Mouse (Mus musculus) spleen, postnatal 10 days (tissue): ENCODE data around the gene Mmp14.

Experiments used
- DNase-seq, 2 experiments: peaks; one replicate each; pipeline ENCODE4 v3.0.0; 2021 to 2022; ENCODE audit warnings: low spot score in 2 of 2

Gene Mmp14

DNA sequence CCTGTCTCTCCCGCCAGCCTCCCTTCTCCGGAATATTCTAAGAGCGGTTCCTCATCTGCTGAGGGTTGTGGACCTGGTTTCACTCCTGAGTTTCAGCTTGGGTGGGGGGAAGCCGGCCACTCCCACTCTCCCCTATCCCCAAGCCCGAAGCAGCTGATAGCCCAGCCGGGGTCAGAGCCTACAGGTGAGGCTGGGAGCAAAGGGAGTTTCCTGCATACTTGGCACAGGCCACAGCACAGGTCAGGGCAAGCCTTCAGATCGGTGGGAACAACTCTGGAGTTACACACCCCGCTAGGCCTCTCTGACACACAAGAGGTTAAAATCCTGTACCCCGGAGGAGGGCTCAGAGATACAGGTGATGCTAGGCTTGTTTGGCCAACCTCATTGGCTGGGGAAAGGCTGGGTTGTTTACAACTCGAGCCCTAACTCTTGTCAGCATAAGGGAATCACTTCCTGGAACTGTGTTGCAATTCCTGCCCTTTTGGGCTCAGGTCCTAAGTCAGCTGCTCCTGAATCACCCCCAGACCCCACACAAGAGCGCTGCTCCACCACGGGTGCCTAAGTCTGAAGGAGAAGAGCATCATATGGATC lies 2.6 kb downstream of the Mmp14 start:
- DNase-seq = no peak

DNA sequence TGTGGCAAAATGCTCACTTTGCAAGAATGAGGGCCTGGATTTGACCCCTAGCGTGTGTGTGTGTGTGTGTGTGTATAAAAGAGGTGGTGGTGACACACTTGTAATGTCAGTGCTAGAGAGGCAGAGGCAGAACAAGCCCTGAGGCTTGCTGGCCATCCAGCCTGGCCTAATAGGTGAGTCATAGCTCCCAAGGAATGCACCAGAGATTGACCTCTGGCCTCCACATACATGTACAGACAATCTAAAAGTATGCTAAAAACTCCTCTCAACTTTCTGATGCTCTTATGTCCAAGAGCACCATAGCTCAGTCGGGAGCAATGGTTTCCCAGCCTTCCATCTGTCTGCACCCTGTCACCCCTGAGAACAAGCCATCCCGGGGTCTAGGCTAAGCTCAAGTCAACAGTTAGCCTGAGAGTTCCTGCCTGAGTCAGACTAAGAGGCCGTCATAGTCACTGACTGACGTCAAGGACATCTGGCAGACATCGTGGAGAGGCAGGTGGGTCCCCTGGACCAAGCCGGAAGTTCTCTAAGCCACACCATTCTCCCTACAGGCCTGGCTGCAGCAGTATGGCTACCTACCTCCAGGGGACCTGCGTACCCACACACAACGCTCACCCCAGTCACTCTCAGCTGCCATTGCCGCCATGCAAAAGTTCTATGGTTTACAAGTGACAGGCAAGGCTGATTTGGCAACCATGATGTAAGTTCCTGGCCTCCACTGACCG lies 3.9 kb downstream of the Mmp14 start:
- no peak for DNase-seq

- no peak for DNase-seq
These were observed 7.7 kb downstream of the Mmp14 start for GRCm38 (mm10) chr14:54439155-54439554.

- no peak for DNase-seq
These were observed 8.2 kb downstream of the Mmp14 start for GRCm38 (mm10) chr14:54439610-54440009.

DNA sequence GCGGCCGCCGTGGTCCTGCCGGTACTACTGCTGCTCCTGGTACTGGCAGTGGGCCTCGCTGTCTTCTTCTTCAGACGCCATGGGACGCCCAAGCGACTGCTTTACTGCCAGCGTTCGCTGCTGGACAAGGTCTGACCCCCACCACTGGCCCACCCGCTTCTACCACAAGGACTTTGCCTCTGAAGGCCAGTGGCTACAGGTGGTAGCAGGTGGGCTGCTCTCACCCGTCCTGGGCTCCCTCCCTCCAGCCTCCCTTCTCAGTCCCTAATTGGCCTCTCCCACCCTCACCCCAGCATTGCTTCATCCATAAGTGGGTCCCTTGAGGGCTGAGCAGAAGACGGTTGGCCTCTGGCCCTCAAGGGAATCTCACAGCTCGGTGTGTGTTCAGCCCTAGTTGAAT lies 9.1 kb downstream of the Mmp14 start:
- no peak for DNase-seq

- DNase-seq = no peak
These were observed 10.0 kb downstream of the Mmp14 start for GRCm38 (mm10) chr14:54441365-54441764.

DNA sequence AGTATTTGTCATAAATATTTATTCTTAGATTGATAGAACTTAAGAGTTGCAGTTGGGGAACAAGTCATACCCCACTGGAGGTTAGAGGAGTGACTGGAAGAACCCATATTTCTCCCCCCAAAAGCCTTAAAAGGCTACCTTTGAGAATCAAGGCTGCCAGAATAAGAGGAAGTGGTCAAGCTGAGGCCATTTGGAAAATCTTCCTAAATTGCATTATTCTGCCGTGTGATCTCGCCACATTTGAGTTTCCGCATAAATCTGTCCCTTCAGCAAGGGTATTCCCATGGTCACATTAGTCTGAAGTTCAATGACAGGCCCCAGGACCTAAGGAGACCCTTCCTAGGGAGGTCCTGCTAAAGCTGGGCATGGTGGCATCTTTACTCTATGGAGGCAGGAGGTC lies 11.1 kb downstream of the Mmp14 start:
- DNase-seq = no peak

DNA sequence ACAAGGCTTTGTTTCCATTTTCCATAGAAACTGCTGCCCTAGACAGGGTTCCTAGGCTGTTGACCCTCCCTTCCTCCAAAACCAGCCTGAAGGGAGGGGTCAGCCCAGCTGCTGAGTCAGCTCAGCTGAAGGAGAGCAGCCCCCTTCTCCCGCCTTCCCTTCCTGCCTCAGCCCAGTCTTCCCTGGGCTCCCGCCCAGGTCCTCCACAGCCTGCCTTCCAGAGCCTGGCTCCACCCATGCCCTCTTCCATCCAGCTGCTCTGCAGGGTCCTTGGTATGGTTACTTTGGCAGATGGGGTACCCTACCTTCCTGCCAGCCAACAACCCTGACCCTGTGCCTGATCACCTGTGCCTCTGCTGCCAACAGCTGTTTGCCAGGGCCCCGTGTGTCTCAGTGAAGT lies 11.8 kb downstream of the Mmp14 start:
- no peak for DNase-seq

- no peak for DNase-seq
These were observed 12.6 kb downstream of the Mmp14 start for GRCm38 (mm10) chr14:54443712-54444618.

GRCm38 (mm10) chr14:54445476-54445875 lies 14.1 kb downstream of the Mmp14 start:
- DNase-seq = no peak

DNA sequence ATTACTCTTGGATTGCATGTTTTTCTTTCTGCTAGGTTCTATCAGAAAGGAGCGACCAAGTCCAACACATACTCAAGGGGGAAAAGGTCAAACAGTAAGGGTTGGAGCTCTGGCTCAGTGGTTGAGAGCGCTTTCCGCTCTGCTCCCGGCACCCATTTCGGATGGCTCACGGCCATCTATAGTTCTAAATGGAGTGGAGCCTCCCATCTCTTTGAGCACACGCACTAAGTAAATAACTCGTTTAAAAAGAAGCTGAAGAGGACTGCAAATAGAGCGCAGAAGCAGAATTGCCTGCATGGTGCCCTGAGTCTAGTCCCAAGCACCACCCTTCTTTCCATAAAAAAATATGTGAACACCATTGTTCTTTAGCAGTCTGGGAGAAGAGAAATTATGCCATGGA lies 22.2 kb downstream of the Mmp14 start:
- DNase-seq = no peak

DNA sequence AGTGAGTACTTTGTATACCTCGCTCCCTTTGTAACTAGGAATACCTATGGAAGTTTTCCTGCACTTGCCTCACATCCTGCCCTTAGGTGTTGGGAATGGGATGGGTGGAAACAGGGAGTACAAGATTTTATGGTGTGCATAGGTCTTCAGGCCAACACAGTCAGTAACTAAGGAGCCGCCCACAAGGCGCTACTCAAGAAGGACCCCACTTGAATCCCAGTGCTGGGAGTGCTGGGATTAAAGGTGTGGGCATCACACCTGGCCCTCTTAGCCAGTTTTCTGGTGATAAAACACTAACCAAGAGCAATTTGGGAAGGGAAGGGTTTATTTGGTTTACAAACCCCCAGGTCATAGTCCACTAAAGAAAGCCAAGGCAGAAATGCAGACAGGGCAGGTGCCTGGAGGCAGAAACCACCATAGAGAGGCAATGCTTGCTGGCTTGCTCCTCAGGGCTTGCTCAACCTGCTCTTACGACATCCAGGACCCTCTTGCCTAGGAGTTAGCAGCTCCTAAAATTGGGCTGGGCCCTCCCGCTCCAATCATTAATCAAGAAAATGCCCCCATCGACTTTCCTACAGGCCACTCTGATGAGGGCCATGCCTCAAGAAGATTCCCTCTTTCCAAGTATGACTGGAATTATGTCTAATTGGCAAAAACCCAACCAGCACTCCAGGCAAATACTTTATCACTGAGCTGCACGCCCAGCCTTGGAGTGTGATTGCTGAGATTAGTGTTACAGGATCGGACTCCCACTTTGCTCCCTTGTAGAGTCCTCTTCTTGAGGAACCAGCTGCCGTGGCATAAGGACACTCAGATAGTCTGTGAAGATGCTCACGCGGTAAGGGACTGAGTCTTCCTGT lies 23.5 kb downstream of the Mmp14 start:
- no peak for DNase-seq

- no peak for DNase-seq
These were observed 26.6 kb downstream of the Mmp14 start for GRCm38 (mm10) chr14:54457907-54458569.

GRCm38 (mm10) chr14:54462146-54462545 lies 30.7 kb downstream of the Mmp14 start:
- DNase-seq = no peak

DNA sequence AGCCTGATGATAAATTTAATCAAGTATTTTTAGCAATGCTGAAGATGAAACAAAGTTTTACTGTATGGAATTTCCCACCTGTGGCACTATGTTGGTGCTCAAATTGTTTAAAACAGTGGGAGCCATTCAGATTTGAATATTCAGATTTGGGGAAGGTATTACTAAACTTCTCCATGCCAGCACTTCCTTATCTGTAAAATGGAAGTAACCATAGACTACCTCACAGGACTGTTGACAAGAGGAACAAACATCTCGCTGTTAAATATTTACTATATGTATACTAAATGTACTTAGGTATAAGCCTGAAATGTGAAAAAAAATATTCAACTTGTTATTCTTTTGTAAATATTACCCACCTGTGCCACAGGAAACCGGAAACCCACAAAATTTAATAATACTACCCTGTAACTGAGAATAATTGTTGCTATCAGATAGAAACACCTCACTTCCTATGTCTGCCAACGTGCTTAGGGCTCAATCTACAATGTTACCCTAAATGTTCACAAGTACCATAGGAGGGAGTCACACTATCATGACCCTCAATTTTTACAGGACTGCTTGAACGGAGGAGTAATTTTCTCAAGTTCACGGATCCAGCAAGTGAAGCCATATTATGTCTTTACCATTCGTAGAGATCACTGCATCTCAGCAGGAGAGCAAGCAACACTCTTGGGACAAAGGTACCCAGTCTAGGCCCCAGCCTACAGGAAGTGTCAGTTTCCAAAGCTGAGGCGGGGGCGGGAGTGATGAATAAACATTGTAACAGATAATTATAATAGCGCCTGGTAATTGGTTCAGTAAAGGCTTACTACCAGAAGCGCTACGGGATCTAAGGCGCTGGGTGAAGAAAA lies 31.9 kb downstream of the Mmp14 start:
- no peak for DNase-seq

DNA sequence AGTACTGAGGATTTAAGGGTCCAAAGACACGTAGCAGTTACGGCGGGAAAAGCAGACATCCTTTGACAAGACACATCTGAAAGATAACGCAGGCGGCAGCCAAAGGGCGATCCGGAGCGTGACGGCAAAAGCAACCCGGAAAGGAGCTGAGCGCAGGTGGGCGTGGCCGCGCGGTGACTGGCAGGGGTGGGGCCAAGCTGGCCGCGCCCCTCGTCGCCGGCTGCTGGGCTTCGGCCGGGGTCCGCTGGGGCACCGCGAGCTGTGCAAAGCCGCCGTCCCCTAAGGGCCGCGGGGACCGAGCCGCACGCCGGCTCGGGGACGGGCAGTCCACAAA lies 32.5 kb downstream of the Mmp14 start, which contains the start of gene Lrp10:
Lrp10 (plus strand) TSS at position 179 of the 334 bp plus-strand sequence.
- peak; percentile 95 to 96 for DNase-seq

DNA sequence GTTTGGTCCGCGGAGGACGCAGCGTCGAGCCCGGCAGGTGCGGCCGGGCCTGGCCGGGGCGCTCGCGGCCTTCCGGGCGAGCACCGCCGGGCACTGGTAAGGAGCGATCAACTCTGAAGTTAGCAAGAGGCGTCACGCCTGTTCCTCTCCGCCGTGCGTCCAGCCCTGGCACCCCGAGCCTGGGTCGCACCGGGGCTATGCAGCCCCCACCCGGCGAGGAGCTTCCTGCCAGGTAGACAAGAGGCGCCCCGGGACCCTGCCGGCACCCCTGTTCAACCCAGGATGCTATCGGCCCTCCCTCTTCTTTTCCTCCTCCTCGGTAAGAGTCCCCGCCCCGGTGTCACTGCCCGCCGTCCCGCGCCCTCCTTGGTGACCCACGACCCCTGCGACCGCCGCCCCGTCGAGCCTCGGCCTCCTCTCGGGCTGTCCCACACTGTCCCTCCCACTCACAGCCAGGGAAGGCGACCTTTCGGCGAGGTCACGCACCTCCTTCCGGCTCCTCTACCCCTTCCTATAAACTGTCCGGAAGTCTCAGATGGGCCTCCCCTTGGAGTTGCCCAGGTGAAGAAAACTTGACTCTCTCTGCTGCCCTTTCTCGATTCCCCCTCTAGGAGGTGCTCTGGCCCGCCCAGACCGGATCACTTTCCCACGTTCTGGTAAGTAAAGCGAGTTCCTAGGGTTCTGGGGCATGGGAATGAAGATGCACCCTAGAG lies 33.0 kb downstream of the Mmp14 start:
- peak in 1 of 2 experiments; percentile 82 for DNase-seq

DNA sequence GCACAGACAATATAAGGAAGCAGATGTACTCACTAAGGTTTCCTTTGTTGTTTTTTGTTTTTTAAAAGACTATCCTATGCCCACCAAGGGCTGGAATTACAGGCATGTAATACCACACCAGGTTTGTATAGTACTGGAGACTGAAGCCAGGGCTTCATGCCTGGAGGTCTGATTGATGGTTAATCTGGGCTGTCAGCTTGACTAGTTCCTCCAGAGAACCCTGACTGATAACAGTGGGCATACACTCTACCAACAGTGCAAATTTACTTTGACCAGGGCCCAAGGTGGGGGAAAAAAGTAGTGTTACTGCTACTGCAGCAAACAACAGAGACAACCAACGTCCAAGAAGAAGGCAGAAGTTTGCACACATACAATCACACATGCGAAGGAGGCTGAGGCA lies 40.1 kb downstream of the Mmp14 start:
- DNase-seq = no peak

GRCm38 (mm10) chr14:54472671-54473070 lies 41.3 kb downstream of the Mmp14 start:
- DNase-seq = no peak

DNA sequence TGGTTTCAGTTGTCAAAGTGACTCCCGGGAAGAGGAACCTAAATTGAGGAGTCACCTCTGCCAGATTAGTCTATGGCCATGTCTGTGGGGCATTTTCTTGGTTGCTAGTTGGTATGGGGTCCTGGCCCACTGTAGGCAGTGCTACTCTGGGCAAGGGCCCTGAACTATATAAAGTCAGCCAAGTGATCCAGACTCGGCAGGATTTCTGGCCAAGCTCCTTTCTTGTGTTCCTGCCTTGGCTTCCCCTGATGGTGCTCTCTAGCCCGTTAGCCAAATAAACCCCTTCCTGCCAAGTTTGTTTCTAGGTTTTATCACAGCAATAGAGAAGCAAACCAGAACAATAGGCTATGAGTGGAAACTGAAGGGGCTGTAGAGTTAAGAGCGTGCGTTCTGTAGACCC lies 43.3 kb downstream of the Mmp14 start:
- no peak for DNase-seq
